Mouse (Mus musculus): ENCODE data around the gene Eloa. TPM values are rescaled to one million over a fixed set of nuclear protein-coding genes. Genes with fewer than 3 reads are reported as not detected.

The Eloa gene
- polyA plus RNA-seq, 1 experiment from 2014 or later, result 34.7 TPM

- Histone ChIP-seq H3K36me3 (peaks cover 47% of the 10 kb centered on the region), H3K4me3 (0 out of 2 replicates have a peak overlapping the region, but pooled peaks have one; percentile 90), H3K27me3 (ENCODE audit: low read depth, poor library complexity, severe bottlenecking) (no peaks in the 10 kb centered on the region; the same call in 1 of the 2 replicates), H3K4me1 (peaks cover 30% of the 10 kb centered on the region), H3K27ac (replicated peaks) (no peak overlapping the region), H3K9me3 (replicated peaks) (no peaks in the 10 kb centered on the region)
- DNase-seq (ENCODE audit: low spot score), result no peak
- 87% methylated on average over 5 of the region's 5 CpGs for WGBS
Observed at GRCm38 (mm10) chr4:135961709-135962108, 59.9 kb downstream of the Eloa start.

- no peaks in the 10 kb centered on the region for H3K9me3 ChIP-seq (replicated peaks)
- no peak overlapping the region for H3K27ac ChIP-seq (replicated peaks)
- DNase-seq (ENCODE audit: low spot score), result peak; percentile 81
- no peaks in the 10 kb centered on the region; the same call in 1 of the 2 replicates for H3K27me3 ChIP-seq (ENCODE audit: low read depth, poor library complexity, severe bottlenecking)
- peaks cover 45% of the 10 kb centered on the region for H3K36me3 ChIP-seq
- H3K4me3 ChIP-seq, result no peak overlapping the region
- H3K4me1 ChIP-seq, result peaks cover 30% of the 10 kb centered on the region
- 19% methylated on average over 5 of the region's 5 CpGs for WGBS
Observed at GRCm38 (mm10) chr4:135960717-135961116, 60.8 kb downstream of the Eloa start.

DNA sequence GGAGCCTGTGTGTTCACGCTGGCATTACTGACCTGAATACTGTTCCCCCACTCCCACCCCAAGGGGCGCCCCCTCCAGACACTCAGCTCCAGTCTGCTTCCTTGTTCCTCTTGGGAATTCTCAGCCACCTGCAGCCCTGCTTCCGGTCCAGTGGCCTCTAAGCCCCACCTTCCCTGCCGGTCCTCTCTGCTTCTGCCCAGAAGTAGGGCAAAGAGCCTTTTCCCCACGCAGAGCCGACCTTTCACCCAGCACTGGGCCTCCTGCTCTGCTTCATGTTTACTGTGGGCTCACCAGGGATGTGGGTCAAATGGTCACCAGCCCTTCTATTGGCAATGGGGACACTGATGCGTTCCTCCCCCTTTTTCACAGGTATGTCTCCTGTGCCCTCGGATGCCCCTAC is 63.2 kb downstream of the Eloa start:
- H3K36me3 ChIP-seq, result peaks cover 52% of the 10 kb centered on the region
- no peak for DNase-seq (ENCODE audit: low spot score)
- WGBS, result 62% methylated on average over 8 of the region's 8 CpGs

DNA sequence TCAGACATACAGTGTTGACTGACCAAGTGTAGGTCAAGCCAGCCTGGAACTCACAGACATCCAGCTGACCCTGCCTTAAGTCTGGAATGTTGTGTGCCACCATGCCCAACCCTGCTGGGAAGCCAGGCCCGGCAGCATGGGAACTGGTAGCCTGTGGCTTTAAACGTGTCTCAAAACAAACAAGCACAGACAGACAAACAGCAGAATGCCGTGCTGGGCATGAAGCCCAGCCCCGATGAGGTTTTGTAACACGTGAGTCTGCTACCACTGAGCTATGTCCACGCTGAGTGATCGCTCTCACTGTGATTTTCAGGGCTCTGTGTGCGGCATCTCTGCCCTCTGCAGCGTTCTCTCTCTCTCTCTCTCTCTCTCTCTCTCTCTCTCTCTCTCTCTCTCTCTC is 65.7 kb downstream of the Eloa start:
- Histone ChIP-seq H3K4me3 (no peak overlapping the region), H3K36me3 (peaks cover 68% of the 10 kb centered on the region), H3K9me3 (replicated peaks) (peaks cover 4% of the 10 kb centered on the region; the same call in 1 of the 2 replicates), H3K27ac (replicated peaks) (no peak overlapping the region), H3K4me1 (peaks cover 5% of the 10 kb centered on the region), H3K27me3 (ENCODE audit: low read depth, poor library complexity, severe bottlenecking) (no peaks in the 10 kb centered on the region)
- no peak for DNase-seq (ENCODE audit: low spot score)
- WGBS, result 82% methylated on average over 9 of the region's 9 CpGs

More for the DNA sequence above, 63.2 kb downstream of the Eloa start:
- no peak overlapping the region for H3K27ac ChIP-seq (replicated peaks)
- H3K27me3 ChIP-seq (ENCODE audit: low read depth, poor library complexity, severe bottlenecking), result no peaks in the 10 kb centered on the region
- H3K4me1 ChIP-seq, result peaks cover 17% of the 10 kb centered on the region
- H3K4me3 ChIP-seq, result no peak overlapping the region
- H3K9me3 ChIP-seq (replicated peaks), result no peaks in the 10 kb centered on the region

DNA sequence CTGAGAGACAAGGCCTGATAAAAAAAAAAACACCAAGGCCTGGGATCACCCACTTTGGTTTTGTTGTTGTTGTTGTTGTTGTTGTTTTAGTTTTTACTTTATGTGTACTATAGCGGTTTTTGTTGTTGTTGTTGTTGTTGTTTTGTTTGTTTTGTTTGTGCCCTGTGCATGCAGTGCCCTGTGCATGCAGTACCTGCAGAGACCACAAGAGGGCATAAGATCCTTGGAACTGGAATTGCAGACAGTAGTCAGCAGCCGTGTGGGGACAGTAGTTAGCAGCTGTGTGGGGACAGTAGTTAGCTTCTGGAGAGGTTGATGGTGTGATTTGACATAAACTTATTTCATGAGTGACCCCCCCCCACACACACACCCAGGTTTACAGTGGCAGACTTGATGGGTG is 67.3 kb downstream of the Eloa start:
- 19% methylated on average over 2 of the region's 2 CpGs for WGBS
- peaks cover 59% of the 10 kb centered on the region for H3K36me3 ChIP-seq

More for the DNA sequence above, 67.3 kb downstream of the Eloa start:
- Histone ChIP-seq H3K4me3 (no peak overlapping the region), H3K9me3 (replicated peaks) (peaks cover 4% of the 10 kb centered on the region; the same call in 1 of the 2 replicates), H3K27me3 (ENCODE audit: low read depth, poor library complexity, severe bottlenecking) (no peaks in the 10 kb centered on the region), H3K27ac (replicated peaks) (no peak overlapping the region), H3K4me1 (peaks cover 5% of the 10 kb centered on the region)
- DNase-seq (ENCODE audit: low spot score), result peak; percentile 71

Other genes with a start within 250 kb of the Eloa start
- gene Srsf10, start 166.0 kb downstream of the Eloa start, polyA plus RNA-seq (2016; fragmentation: Nextera tagmentation; extraction: Ambion mirVana), result 368 and 383 TPM in 2 replicates
- 216 and 225 TPM in 2 replicates for gene Pnrc2, start 147.9 kb downstream of the Eloa start, polyA plus RNA-seq (2016; fragmentation: Nextera tagmentation; extraction: Ambion mirVana)
- 0.46 and 0.60 TPM in 2 replicates for gene Cnr2, start 126.4 kb downstream of the Eloa start, polyA plus RNA-seq (2016; fragmentation: Nextera tagmentation; extraction: Ambion mirVana)
- gene Fuca1, start 101.0 kb downstream of the Eloa start, polyA plus RNA-seq (2016; fragmentation: Nextera tagmentation; extraction: Ambion mirVana), result 54.0 and 63.7 TPM in 2 replicates
- 64.5 and 70.1 TPM in 2 replicates for gene Hmgcl, start 75.3 kb downstream of the Eloa start, polyA plus RNA-seq (2016; fragmentation: Nextera tagmentation; extraction: Ambion mirVana)
- 47.2 and 47.6 TPM in 2 replicates for gene Gale, start 58.0 kb downstream of the Eloa start, polyA plus RNA-seq (2016; fragmentation: Nextera tagmentation; extraction: Ambion mirVana)
- 214 and 220 TPM in 2 replicates for gene Lypla2, start 49.1 kb downstream of the Eloa start, polyA plus RNA-seq (2016; fragmentation: Nextera tagmentation; extraction: Ambion mirVana)
- 66.3 and 69.6 TPM in 2 replicates for gene Pithd1, start 34.5 kb downstream of the Eloa start, polyA plus RNA-seq (2016; fragmentation: Nextera tagmentation; extraction: Ambion mirVana)
- gene Rpl11, start 31.7 kb upstream of the Eloa start, polyA plus RNA-seq (2016; fragmentation: Nextera tagmentation; extraction: Ambion mirVana), result 407 and 486 TPM in 2 replicates
- 619 and 802 TPM in 2 replicates for gene Id3, start 121.7 kb upstream of the Eloa start, polyA plus RNA-seq (2016; fragmentation: Nextera tagmentation; extraction: Ambion mirVana)
- gene E2f2, start 150.6 kb upstream of the Eloa start, polyA plus RNA-seq (2016; fragmentation: Nextera tagmentation; extraction: Ambion mirVana), result 10.3 and 10.8 TPM in 2 replicates
- gene Asap3, start 184.6 kb upstream of the Eloa start, polyA plus RNA-seq (2016; fragmentation: Nextera tagmentation; extraction: Ambion mirVana), result 6.0 and 7.1 TPM in 2 replicates
- gene Tcea3, start 226.0 kb upstream of the Eloa start, polyA plus RNA-seq (2016; fragmentation: Nextera tagmentation; extraction: Ambion mirVana), result 0.79 and 0.81 TPM in 2 replicates

Data from midbrain, embryonic 10.5 days (tissue).